Comparison of ENCODE assay signal across 9 mouse cellular contexts in genomic region chr2:71547829-71548228, GRCm38 (mm10). TPM values are rescaled to one million over a fixed set of nuclear protein-coding genes. Genes with fewer than 3 reads are reported as not detected.
DNase-seq lines count a peak whose midpoint lies in the region; ATAC-seq and TF ChIP-seq lines count a peak whose summit lies in the region.
"Had no signal": no experiment of that assay in that cellular context is flagged by ENCODE, and none has a peak within 500 bp of the region (broad histone marks: within the 10 kb centered on the region; RNA-seq: fewer than 3 reads in every experiment).

No protein-coding gene starts in this region.

- no peak overlapping the region for H3K4me2 ChIP-seq in kidney, embryonic 16.5 days (replicated peaks; ENCODE audit: low read depth, low read length)
- peak overlapping the region; percentile 17; the same call in 1 of the 2 replicates for H3K4me2 ChIP-seq in limb, embryonic 11.5 days (ENCODE audit: low read depth, severe bottlenecking)

- H3K36me3 ChIP-seq in kidney, embryonic 16.5 days (ENCODE audit: insufficient read depth, low read length) = no peaks in the 10 kb centered on the region
- no peaks in the 10 kb centered on the region for H3K36me3 ChIP-seq in E14TG2a.4 (ENCODE audit: insufficient read depth, low read length)
- H3K36me3 ChIP-seq in limb, embryonic 11.5 days (ENCODE audit: control insufficient read depth, insufficient read depth, low read length) = no peaks in the 10 kb centered on the region

- H3K4me1 ChIP-seq in kidney, embryonic 16.5 days (ENCODE audit: insufficient read depth, low read length) = peaks cover 27% of the 10 kb centered on the region
- H3K4me1 ChIP-seq in E14TG2a.4 (replicated peaks; ENCODE audit: low read depth, low read length) = peaks cover 53% of the 10 kb centered on the region
- H3K4me1 ChIP-seq in bone marrow macrophage, adult 2 months (ENCODE audit: control insufficient read depth, insufficient read depth, low read length) = 0 out of 2 replicates have a peak, but pooled peaks cover 2% of the 10 kb centered on the region
- peaks cover 32% of the 10 kb centered on the region for H3K4me1 ChIP-seq in limb, embryonic 11.5 days (ENCODE audit: control insufficient read depth, insufficient read depth, low read length)

- no peak overlapping the region for H3K9ac ChIP-seq in kidney, embryonic 16.5 days (replicated peaks; ENCODE audit: low read length)
- no peak overlapping the region for H3K9ac ChIP-seq in limb, embryonic 11.5 days (ENCODE audit: low read length)

- TF ChIP-seq POLR2A in bone marrow macrophage, adult 2 months (IDR thresholded peaks at IDR 0.05; ENCODE audit: borderline replicate concordance, low read depth, low read length) = no peak

- H3K4me3 ChIP-seq in kidney, embryonic 16.5 days (ENCODE audit: low read length) = no peak overlapping the region
- H3K4me3 ChIP-seq in E14TG2a.4 (replicated peaks; ENCODE audit: low read length) = no peak overlapping the region
- H3K4me3 ChIP-seq in bone marrow macrophage, adult 2 months (ENCODE audit: insufficient read depth, low read length) = no peak overlapping the region
- no peak overlapping the region for H3K4me3 ChIP-seq in limb, embryonic 11.5 days (ENCODE audit: low read depth, low read length)
- H3K4me3 ChIP-seq: erythroblast, embryonic 14.5 days had no signal

- no peak for ATAC-seq in kidney, embryonic 16.5 days (ENCODE audit: low FRiP score, low TSS enrichment)
- ATAC-seq in limb, embryonic 11.5 days (ENCODE audit: insufficient number of reproducible peaks, low FRiP score, low TSS enrichment, low read depth) = no peak
- no peak for ATAC-seq in megakaryocyte-erythroid progenitor cell, adult 5-6 weeks (replicated peaks; ENCODE audit: low FRiP score, low TSS enrichment, poor library complexity, severe bottlenecking)

- peak; percentile 63 for TF ChIP-seq CTCF in E14TG2a.4 (conservative IDR thresholded peaks at IDR 0.05; ENCODE audit: low read length)
- peak; percentile 66; the same call in 1 of the 2 replicates for TF ChIP-seq CTCF in bone marrow macrophage, adult 2 months (IDR thresholded peaks at IDR 0.05; ENCODE audit: low read depth, low read length)

- H3K27ac ChIP-seq in kidney, embryonic 16.5 days (ENCODE audit: low read length) = no peak overlapping the region
- H3K27ac ChIP-seq in bone marrow macrophage, adult 2 months (ENCODE audit: insufficient read depth, low read depth, low read length) = no peak overlapping the region
- no peak overlapping the region for H3K27ac ChIP-seq in limb, embryonic 11.5 days (replicated peaks; ENCODE audit: low read depth, low read length)

- peaks cover 93% of the 10 kb centered on the region for H3K27me3 ChIP-seq in kidney, embryonic 16.5 days (ENCODE audit: insufficient read depth, low read length)
- H3K27me3 ChIP-seq in E14TG2a.4 (ENCODE audit: insufficient read depth, low read length) = peaks cover 92% of the 10 kb centered on the region
- peaks cover 71% of the 10 kb centered on the region for H3K27me3 ChIP-seq in limb, embryonic 11.5 days (ENCODE audit: control insufficient read depth, insufficient read depth, low read length)

- peak; percentile 77 for DNase-seq in kidney, adult 18-20 months
- peak; percentile 48 to 63 for DNase-seq in gastrocnemius, adult 8-10 months (ENCODE audit: low spot score in 2 of 2)
- DNase-seq in limb, embryonic 11.5 days (ENCODE audit: low spot score) = peak; percentile 93
- peak; percentile 77 for DNase-seq in ovary, postnatal 36 days (ENCODE audit: low spot score)

- no peaks in the 10 kb centered on the region for H3K9me3 ChIP-seq in kidney, embryonic 16.5 days (ENCODE audit: low read length)
- H3K9me3 ChIP-seq in E14TG2a.4 (ENCODE audit: low read length) = no peaks in the 10 kb centered on the region
- no peaks in the 10 kb centered on the region for H3K9me3 ChIP-seq in limb, embryonic 11.5 days (ENCODE audit: control insufficient read depth, low read length)

- 1% methylated on average over 8 of the region's 8 CpGs for WGBS in kidney, embryonic 16.5 days
- WGBS in limb, embryonic 11.5 days = under 1% methylated on average over 8 of the region's 8 CpGs

RNA-seq across cellular contexts. Expression of gene Dlx2, which starts 1.3 kb away (rescaled TPM):
- not detected in 2 replicates for polyA plus RNA-seq in kidney, embryonic 16.5 days (2015; fragmentation: Nextera tagmentation; extraction: Ambion mirVana)
- not detected in 2 replicates for polyA plus RNA-seq in bone marrow macrophage, adult 2 months (2012; ENCODE audit: insufficient read depth, insufficient read length, missing spikeins)
- total RNA-seq in gastrocnemius, adult 8-10 months (2022) = not detected
- 5.6 and 7.3 TPM in 2 replicates for polyA plus RNA-seq in limb, embryonic 11.5 days (2014; fragmentation: Nextera tagmentation; extraction: Ambion mirVana)
- total RNA-seq in megakaryocyte-erythroid progenitor cell, adult 5-6 weeks (2014; fragmentation: Nextera tagmentation) = not detected in 2 replicates
- not detected in 2 replicates for total RNA-seq in megakaryocyte-erythroid progenitor cell, adult 5-6 weeks (2017)

RNA-seq across cellular contexts. Expression of gene Dlx1, which starts 19.9 kb away (rescaled TPM):
- 0.12 TPM in 1 of 2 replicates, not detected in the other for polyA plus RNA-seq in kidney, embryonic 16.5 days (2015; fragmentation: Nextera tagmentation; extraction: Ambion mirVana)
- not detected in 2 replicates for polyA plus RNA-seq in bone marrow macrophage, adult 2 months (2012; ENCODE audit: insufficient read depth, insufficient read length, missing spikeins)
- total RNA-seq in gastrocnemius, adult 8-10 months (2022) = under 1 TPM in 1 of 4 experiments, not detected in 3; 0.12 TPM
- polyA plus RNA-seq in limb, embryonic 11.5 days (2014; fragmentation: Nextera tagmentation; extraction: Ambion mirVana) = 5.8 and 6.3 TPM in 2 replicates
- total RNA-seq in megakaryocyte-erythroid progenitor cell, adult 5-6 weeks (2014; fragmentation: Nextera tagmentation) = not detected in 2 replicates
- 0.19 TPM in 1 of 2 replicates, not detected in the other for total RNA-seq in megakaryocyte-erythroid progenitor cell, adult 5-6 weeks (2017)
